Mouse (Mus musculus) CH12.LX (cell line): ENCODE measurements around the gene Txn2. TPM values are rescaled to one million over a fixed set of nuclear protein-coding genes. Genes with fewer than 3 reads are reported as not detected.

ENCODE experiments used
- DNase-seq: peaks from one replicate; pipeline ENCODE4 v3.0.0-alpha.2; 2013; ENCODE audit errors: extremely low read depth
- H3K27ac ChIP-seq: 2 replicates; pipeline ENCODE4 v1.5.1; 2012; ENCODE audit warnings: low read depth, mild to moderate bottlenecking, control low read depth, moderate library complexity; ENCODE audit not compliant: insufficient read depth
- H3K27me3 ChIP-seq: replicated peaks from 2 replicates; pipeline ENCODE3; 2012; ENCODE audit warnings: inconsistent platforms
- H3K36me3 ChIP-seq, 2 experiments: replicated peaks in 1 of 2; 2 replicates each; pipeline versions ENCODE3 to v1.6.1; 2012; ENCODE audit warnings: inconsistent platforms in 1 of 2, low read length in 1 of 2, mild to moderate bottlenecking in 1 of 2, mixed read lengths in 1 of 2, moderate library complexity in 1 of 2; ENCODE audit not compliant: control insufficient read depth in 1 of 2, insufficient read depth in 1 of 2
- H3K4me1 ChIP-seq, 2 experiments: 2 replicates each; pipeline ENCODE4 v1.6.1; 2012; ENCODE audit warnings: inconsistent platforms in 1 of 2, moderate library complexity in 1 of 2; ENCODE audit not compliant: insufficient read depth in 2 of 2, control insufficient read depth in 1 of 2
- H3K4me2 ChIP-seq: 2 replicates; pipeline ENCODE4 v1.6.1; 2012; ENCODE audit warnings: low read depth, mild to moderate bottlenecking, control low read depth; ENCODE audit not compliant: poor library complexity, insufficient read depth, severe bottlenecking
- H3K4me3 ChIP-seq, 3 experiments: fragments of 150-350 bp in 1 of 3; sonication (generic) in 1 of 3; replicated peaks in 1 of 3; 2 replicates each; pipeline versions ENCODE3 to v1.5.1; 2011 to 2012; ENCODE audit warnings: low read depth in 2 of 3, low read length in 2 of 3, mild to moderate bottlenecking in 2 of 3, moderate library complexity in 2 of 3, control low read depth in 1 of 3, improper control_type of control experiment in 1 of 3, inconsistent platforms in 1 of 3, mixed read lengths in 1 of 3; ENCODE audit not compliant: poor library complexity in 1 of 3
- H3K79me2 ChIP-seq: replicated peaks from 2 replicates; pipeline ENCODE4 v1.6.1; 2012; ENCODE audit warnings: mild to moderate bottlenecking, moderate library complexity; ENCODE audit not compliant: control insufficient read depth, poor library complexity, insufficient read depth, severe bottlenecking; ENCODE audit errors: extremely low read depth
- H3K9ac ChIP-seq: 2 replicates; pipeline ENCODE4 v1.6.1; 2012; ENCODE audit warnings: low read depth, mild to moderate bottlenecking, control low read depth, moderate library complexity; ENCODE audit not compliant: insufficient read depth
- H3K9me3 ChIP-seq: replicated peaks from 2 replicates; pipeline ENCODE3; 2012; ENCODE audit warnings: low read length, inconsistent platforms, mixed read lengths
- BHLHE40 ChIP-seq: IDR thresholded peaks from 2 replicates; pipeline ENCODE4 v1.6.1; 2011; ENCODE audit warnings: mild to moderate bottlenecking, low read depth, low read length, improper control_type of control experiment
- CHD1 ChIP-seq: IDR thresholded peaks from 2 replicates; pipeline ENCODE4 v1.6.1; 2012; ENCODE audit warnings: low read depth, low read length, improper control_type of control experiment, inconsistent platforms
- CHD2 ChIP-seq: IDR thresholded peaks from 2 replicates; pipeline ENCODE4 v1.6.1; 2011; ENCODE audit warnings: low read length, improper control_type of control experiment
- CTCF ChIP-seq, 2 experiments: IDR thresholded peaks in 1 of 2; conservative IDR thresholded peaks in 1 of 2; 2 replicates each; pipeline ENCODE4 v1.5.1; 2011 to 2012; ENCODE audit warnings: low read depth in 2 of 2, low read length in 2 of 2, improper control_type of control experiment in 1 of 2, inconsistent platforms in 1 of 2, mild to moderate bottlenecking in 1 of 2, moderate library complexity in 1 of 2
- E2F4 ChIP-seq: IDR thresholded peaks from 2 replicates; pipeline ENCODE4 v1.6.1; 2011; ENCODE audit warnings: low read depth, low read length, improper control_type of control experiment; ENCODE audit not compliant: insufficient replicate concordance
- ELF1 ChIP-seq: IDR thresholded peaks from 2 replicates; pipeline ENCODE4 v1.6.1; 2014; ENCODE audit warnings: low read depth, mild to moderate bottlenecking, inconsistent platforms, low read length, improper control_type of control experiment
- EP300 ChIP-seq: IDR thresholded peaks from 2 replicates; pipeline ENCODE4 v1.6.1; 2011; ENCODE audit warnings: low read length, improper control_type of control experiment
- ETS1 ChIP-seq: conservative IDR thresholded peaks from 2 replicates; pipeline ENCODE4 v1.6.1; 2012; ENCODE audit warnings: low read depth, mild to moderate bottlenecking, inconsistent platforms, low read length, improper control_type of control experiment, moderate library complexity
- IRF4 ChIP-seq: IDR thresholded peaks from 2 replicates; pipeline ENCODE4 v1.6.1; 2014; ENCODE audit warnings: low read depth, mild to moderate bottlenecking, inconsistent platforms, low read length, improper control_type of control experiment
- JUN ChIP-seq: IDR thresholded peaks from 2 replicates; pipeline ENCODE4 v1.6.1; 2011; ENCODE audit warnings: low read depth, mild to moderate bottlenecking, low read length, improper control_type of control experiment, moderate library complexity; ENCODE audit not compliant: insufficient read depth
- JUND ChIP-seq: conservative IDR thresholded peaks from 2 replicates; pipeline ENCODE4 v1.6.1; 2011; ENCODE audit warnings: low read depth, low read length, improper control_type of control experiment
- MAFK ChIP-seq: IDR thresholded peaks from 2 replicates; pipeline ENCODE4 v1.6.1; 2011; ENCODE audit warnings: low read length, improper control_type of control experiment; ENCODE audit not compliant: insufficient replicate concordance
- MAX ChIP-seq: IDR thresholded peaks from 2 replicates; pipeline ENCODE4 v1.6.1; 2011; ENCODE audit warnings: low read length, improper control_type of control experiment
- MAZ ChIP-seq: IDR thresholded peaks from 2 replicates; pipeline ENCODE4 v1.6.1; 2012; ENCODE audit warnings: low read depth, mild to moderate bottlenecking, inconsistent platforms, low read length, improper control_type of control experiment, moderate library complexity
- MEF2A ChIP-seq: IDR thresholded peaks from 2 replicates; pipeline ENCODE4 v1.6.1; 2014; ENCODE audit warnings: low read depth, mild to moderate bottlenecking, inconsistent platforms, low read length, improper control_type of control experiment, borderline replicate concordance
- MXI1 ChIP-seq: IDR thresholded peaks from 2 replicates; pipeline ENCODE4 v1.6.1; 2011; ENCODE audit warnings: mild to moderate bottlenecking, low read depth, low read length, improper control_type of control experiment
- NRF1 ChIP-seq: IDR thresholded peaks from 2 replicates; pipeline ENCODE4 v1.6.1; 2014; ENCODE audit warnings: low read depth, mild to moderate bottlenecking, inconsistent platforms, low read length, improper control_type of control experiment, moderate library complexity
- PAX5 ChIP-seq: IDR thresholded peaks from 2 replicates; pipeline ENCODE4 v1.6.1; 2012; ENCODE audit warnings: low read length, inconsistent platforms, mixed read lengths
- POLR2A ChIP-seq: IDR thresholded peaks from 2 replicates; pipeline ENCODE4 v1.6.1; 2011; ENCODE audit warnings: low read depth, mild to moderate bottlenecking, improper control_type of control experiment, low read length
- POLR2AphosphoS2 ChIP-seq: IDR thresholded peaks from 2 replicates; pipeline ENCODE4 v1.6.1; 2011; ENCODE audit warnings: low read depth, low read length, improper control_type of control experiment
- RAD21 ChIP-seq: IDR thresholded peaks from 2 replicates; pipeline ENCODE4 v1.6.1; 2011; ENCODE audit warnings: low read depth, mild to moderate bottlenecking, low read length, improper control_type of control experiment, moderate library complexity
- RCOR1 ChIP-seq: conservative IDR thresholded peaks from 2 replicates; pipeline ENCODE4 v1.6.1; 2012; ENCODE audit warnings: low read depth, mild to moderate bottlenecking, inconsistent platforms, low read length, improper control_type of control experiment
- USF1 ChIP-seq: IDR thresholded peaks from 2 replicates; pipeline ENCODE4 v1.6.1; 2014; ENCODE audit warnings: low read depth, mild to moderate bottlenecking, inconsistent platforms, low read length, improper control_type of control experiment
- USF2 ChIP-seq: conservative IDR thresholded peaks from 2 replicates; pipeline ENCODE4 v1.6.1; 2011; ENCODE audit warnings: low read depth, low read length, improper control_type of control experiment
- ZC3H11A ChIP-seq: IDR thresholded peaks from 2 replicates; pipeline ENCODE4 v1.6.1; 2012; ENCODE audit warnings: low read depth, mild to moderate bottlenecking, inconsistent platforms, low read length, improper control_type of control experiment
- ZKSCAN1 ChIP-seq: IDR thresholded peaks from 2 replicates; pipeline ENCODE4 v1.6.1; 2012; ENCODE audit warnings: low read depth, inconsistent platforms, low read length, improper control_type of control experiment, borderline replicate concordance
- ZMIZ1 ChIP-seq: IDR thresholded peaks from 2 replicates; pipeline ENCODE4 v1.6.1; 2012; ENCODE audit warnings: low read depth, mild to moderate bottlenecking, inconsistent platforms, low read length, improper control_type of control experiment
- dilution Hi-C: fragments of 300-500 bp; cut with MboI; formaldehyde crosslinking; loops from 2 replicates; pipeline ENCODE4 v1.14.3; 2020; ENCODE audit warnings: low sequenced_read_pairs; ENCODE audit not compliant: extremely low pct_unique_long_range_greater_than_20kb, extremely low pct_ligation_motif_present
- in situ Hi-C: fragments of 300-500 bp; cut with MboI; formaldehyde crosslinking; loops from 3 replicates; pipeline ENCODE4 v1.14.3; 2019; ENCODE audit warnings: low sequenced_read_pairs, low pct_ligation_motif_present, low pct_unique_long_range_greater_than_20kb, mixed read lengths
- polyA plus RNA-seq: library from polyadenylated mRNA; unstranded; fragments of >175 nt; gene quantifications from 2 replicates; pipeline ENCODE4 v1.2.1, GENCODE M21; 2012; ENCODE audit warnings: low read depth; ENCODE audit not compliant: insufficient read length
- total RNA-seq, 2 experiments: library from RNA; depleted of rRNA; stranded (reverse); fragments of 300-350 nt in 1 of 2; fragments of >200 nt in 1 of 2; gene quantifications; 2 replicates each; pipeline ENCODE4 v1.2.3; 2012 to 2014

The Txn2 gene
- total and polyA plus RNA-seq, 3 experiments = 22.4 to 209 (median 105) TPM

DNA sequence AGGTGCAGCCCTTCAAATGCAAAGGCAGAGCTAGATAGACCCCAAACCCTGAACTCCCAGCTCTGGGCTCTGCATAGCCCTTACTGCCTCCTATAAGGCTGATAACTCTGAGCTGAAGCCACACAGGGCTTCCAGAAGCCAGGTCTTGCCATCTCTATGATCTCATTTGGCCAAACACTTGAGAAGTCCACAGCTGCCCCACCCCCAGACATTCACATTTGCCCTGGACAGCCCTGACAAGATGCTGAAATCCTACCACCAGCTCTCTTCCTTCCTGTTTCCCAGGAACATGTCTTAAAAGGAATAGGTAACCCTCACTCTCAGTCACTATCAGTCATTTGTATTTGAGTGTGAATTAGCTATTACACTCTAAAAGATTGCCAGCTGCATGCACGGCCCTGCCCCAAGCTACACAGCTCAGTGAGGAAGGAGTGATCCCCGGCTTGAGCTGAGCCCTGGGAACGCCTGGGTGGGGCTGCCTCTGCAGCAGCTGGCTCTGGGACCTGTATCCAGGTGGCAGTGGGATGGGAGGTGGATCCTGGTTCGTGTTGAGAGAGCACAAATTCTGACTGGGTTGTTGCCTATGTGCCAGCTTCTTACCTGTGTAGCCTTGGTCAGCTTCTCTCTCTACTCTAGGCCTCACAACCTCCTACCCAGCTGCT, 38.9 kb downstream of the Txn2 start:
- H3K4me1 ChIP-seq = peaks cover 9 to 35% of the 10 kb centered on the region in 2 experiments; a peak in 3 of 4 replicates
- in situ Hi-C loops = no loop called here
- no peak overlapping the region for H3K4me2 ChIP-seq
- no peak for DNase-seq
- H3K9ac ChIP-seq = no peak overlapping the region
- no peaks in the 10 kb centered on the region for H3K27me3 ChIP-seq
- no peaks in the 10 kb centered on the region for H3K9me3 ChIP-seq
- H3K36me3 ChIP-seq = no peaks in the 10 kb centered on the region
- no peak overlapping the region for H3K4me3 ChIP-seq
- H3K27ac ChIP-seq = no peak overlapping the region
- dilution Hi-C loops = no loop called here
- H3K79me2 ChIP-seq = no peaks in the 10 kb centered on the region
- TF ChIP-seq CHD1 (no peak), MAX (no peak), MXI1 (no peak), POLR2A (no peak), EP300 (no peak), JUND (no peak), PAX5 (no peak), BHLHE40 (no peak), NRF1 (no peak), ETS1 (no peak), USF1 (no peak), ZC3H11A (no peak), E2F4 (no peak), ZKSCAN1 (no peak)

GRCm38 (mm10) chr15:77888286-77888685, 40.5 kb downstream of the Txn2 start:
- no peaks in the 10 kb centered on the region for H3K36me3 ChIP-seq
- in situ Hi-C loops (no loop called here), dilution Hi-C loops (no loop called here)
- H3K9me3 ChIP-seq = no peaks in the 10 kb centered on the region
- H3K27me3 ChIP-seq = no peaks in the 10 kb centered on the region
- no peak overlapping the region for H3K27ac ChIP-seq
- no peaks in the 10 kb centered on the region for H3K79me2 ChIP-seq
- no peak overlapping the region for H3K4me2 ChIP-seq
- TF ChIP-seq ZMIZ1 = no peak
- TF ChIP-seq RAD21 = no peak
- no peak for TF ChIP-seq JUN
- TF ChIP-seq IRF4 = no peak
- no peak for TF ChIP-seq RCOR1
- TF ChIP-seq POLR2AphosphoS2 = no peak
- TF ChIP-seq ELF1 = no peak
- TF ChIP-seq MAZ = no peak
- no peak for TF ChIP-seq MAFK
- TF ChIP-seq CTCF (conservative IDR thresholded peaks at IDR 0.05 in 1 of 2, IDR thresholded peaks at IDR 0.05 in 1 of 2; ENCODE audit: low read depth in 2 of 2, low read length in 2 of 2) = no peak
- no peak for TF ChIP-seq POLR2A
- no peak for TF ChIP-seq MXI1
- no peak for TF ChIP-seq NRF1
- TF ChIP-seq E2F4 = no peak
- no peak for TF ChIP-seq ZC3H11A
- TF ChIP-seq MEF2A = no peak
- no peak for TF ChIP-seq CHD1
- TF ChIP-seq USF2 = no peak
- TF ChIP-seq CHD2 = no peak
- H3K9ac ChIP-seq = no peak overlapping the region
- H3K4me3 ChIP-seq = no peak overlapping the region
- H3K4me1 ChIP-seq = peaks cover 9 to 39% of the 10 kb centered on the region in 2 experiments; a peak in 3 of 4 replicates
- no peak for DNase-seq
